Mouse (Mus musculus): ENCODE measurements around the gene Sars.

GRCm38 (mm10) chr3:108433881-108434495 lies 11.0 kb downstream of the Sars start:
- TF ChIP-seq CTCF (IDR thresholded peaks at IDR 0.05; ENCODE audit: extremely low read depth, insufficient read length, insufficient replicate concordance, low read depth, low read length): no peak
- no peak for TF ChIP-seq POLR2A (IDR thresholded peaks at IDR 0.05; ENCODE audit: low read depth, low read length)
